7 mouse cellular contexts compared by ENCODE assay signal in the genomic region with DNA sequence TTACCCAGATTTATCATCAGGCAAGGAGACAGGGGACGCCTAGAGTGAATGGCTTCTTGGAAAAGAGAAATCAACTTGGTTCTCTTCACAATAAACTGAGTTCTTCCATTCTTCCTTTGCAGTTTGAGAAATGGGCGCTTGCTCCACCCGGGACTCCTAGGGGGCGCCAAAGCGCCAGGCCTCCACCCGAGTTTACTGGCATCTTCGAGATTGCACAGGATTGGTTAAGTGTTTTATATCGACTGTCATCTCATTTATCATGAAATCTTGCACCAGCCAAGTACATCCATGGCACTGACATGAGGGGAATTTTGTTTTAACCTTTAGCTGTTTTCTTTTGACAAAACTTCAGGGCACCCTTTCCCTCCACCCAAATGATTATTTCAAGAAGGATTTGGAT. TPM values are rescaled to one million over a fixed set of nuclear protein-coding genes. Genes with fewer than 3 reads are reported as not detected.
DNase-seq lines count a peak whose midpoint lies in the region; ATAC-seq and TF ChIP-seq lines count a peak whose summit lies in the region.

No protein-coding gene starts in this region.

- no peak for DNase-seq in liver, adult 2 months (ENCODE audit: extremely low read depth, low read depth, low spot score)
- DNase-seq in adipocyte (ENCODE audit: low spot score) = peak; percentile 89
- DNase-seq in kidney, postnatal 10 days = peak; percentile 89
- DNase-seq in lung, embryonic 14.5 days = peak; percentile 82
- peak; percentile 42 for DNase-seq in thymus, postnatal 0 days (ENCODE audit: low spot score)

- H3K27me3 ChIP-seq in liver, adult 2 months (ENCODE audit: control insufficient read depth, insufficient read depth, low read length) = peaks cover 8% of the 10 kb centered on the region; the same call in 1 of the 2 replicates
- peaks cover 54% of the 10 kb centered on the region for H3K27me3 ChIP-seq in liver, embryonic 12.5 days (replicated peaks)
- peaks cover 40% of the 10 kb centered on the region for H3K27me3 ChIP-seq in lung, embryonic 14.5 days (ENCODE audit: insufficient read depth, low read length)

- peak; percentile 78 for TF ChIP-seq CTCF in liver, adult 2 months (IDR thresholded peaks at IDR 0.05; ENCODE audit: low read depth, low read length)
- TF ChIP-seq CTCF in cortical plate, adult 2 months (IDR thresholded peaks at IDR 0.05; ENCODE audit: extremely low read depth, insufficient read depth, low read length) = peak; percentile 61
- TF ChIP-seq CTCF in lung, embryonic 14.5 days (IDR thresholded peaks at IDR 0.05; ENCODE audit: low read depth) = peak; percentile 73

- H3K4me1 ChIP-seq in liver, adult 2 months (ENCODE audit: control insufficient read depth, insufficient read depth, low read length) = peaks cover 4% of the 10 kb centered on the region; the same call in 1 of the 2 replicates
- H3K4me1 ChIP-seq in liver, embryonic 12.5 days = 0 out of 2 replicates have a peak, but pooled peaks cover 6% of the 10 kb centered on the region
- H3K4me1 ChIP-seq in cortical plate, adult 2 months (ENCODE audit: control insufficient read depth, insufficient read depth, low read length) = no peaks in the 10 kb centered on the region; the same call in 1 of the 2 replicates
- peaks cover 6% of the 10 kb centered on the region; the same call in 1 of the 2 replicates for H3K4me1 ChIP-seq in lung, embryonic 14.5 days (ENCODE audit: insufficient read depth)

- no peak overlapping the region for H3K4me2 ChIP-seq in liver, embryonic 12.5 days
- no peak overlapping the region for H3K4me2 ChIP-seq in lung, embryonic 14.5 days

- no peaks in the 10 kb centered on the region for H3K36me3 ChIP-seq in liver, adult 2 months (ENCODE audit: control insufficient read depth, insufficient read depth, low read length)
- no peaks in the 10 kb centered on the region for H3K36me3 ChIP-seq in liver, embryonic 12.5 days
- H3K36me3 ChIP-seq in lung, embryonic 14.5 days (ENCODE audit: insufficient read depth) = no peaks in the 10 kb centered on the region

- H3K27ac ChIP-seq in liver, adult 2 months (replicated peaks; ENCODE audit: insufficient read depth, low read depth, low read length) = no peak overlapping the region
- H3K27ac ChIP-seq in liver, embryonic 12.5 days = no peak overlapping the region
- H3K27ac ChIP-seq in cortical plate, adult 2 months (ENCODE audit: insufficient read depth, low read length) = no peak overlapping the region
- no peak overlapping the region for H3K27ac ChIP-seq in lung, embryonic 14.5 days (ENCODE audit: low read depth)

- no peak for ATAC-seq in liver, embryonic 12.5 days
- ATAC-seq in lung, embryonic 14.5 days (ENCODE audit: insufficient read depth) = no peak

- H3K79me2 ChIP-seq in liver, adult 2 months (ENCODE audit: control insufficient read depth, insufficient read depth, low read length) = no peaks in the 10 kb centered on the region

- no peak overlapping the region for H3K9ac ChIP-seq in liver, adult 2 months (ENCODE audit: low read depth, low read length)
- no peak overlapping the region for H3K9ac ChIP-seq in liver, embryonic 12.5 days
- H3K9ac ChIP-seq in lung, embryonic 14.5 days = no peak overlapping the region

- H3K9me3 ChIP-seq in liver, embryonic 12.5 days (replicated peaks) = no peaks in the 10 kb centered on the region
- no peaks in the 10 kb centered on the region for H3K9me3 ChIP-seq in lung, embryonic 14.5 days (ENCODE audit: low read depth, low read length)

- WGBS in liver, adult 2 months = 9% methylated on average over 8 of the region's 8 CpGs
- 8% methylated on average over 8 of the region's 8 CpGs for WGBS in liver, embryonic 12.5 days (ENCODE audit: insufficient replicate concordance)
- 9% methylated on average over 8 of the region's 8 CpGs for WGBS in lung, embryonic 14.5 days

- H3K4me3 ChIP-seq in liver, adult 2 months (ENCODE audit: insufficient read depth, low read depth, low read length) = no peak overlapping the region
- H3K4me3 ChIP-seq in liver, embryonic 12.5 days = no peak overlapping the region
- no peak overlapping the region for H3K4me3 ChIP-seq in cortical plate, adult 2 months (ENCODE audit: insufficient read depth, low read length)
- H3K4me3 ChIP-seq in lung, embryonic 14.5 days (ENCODE audit: low read depth, low read length) = no peak overlapping the region

- TF ChIP-seq POLR2A in liver, adult 2 months (IDR thresholded peaks at IDR 0.05; ENCODE audit: extremely low read depth, insufficient read depth, low read length) = no peak
- no peak for TF ChIP-seq POLR2A in cortical plate, adult 2 months (IDR thresholded peaks at IDR 0.05; ENCODE audit: extremely low read depth, insufficient read depth, low read length)

RNA-seq across cellular contexts. Expression of a gene that starts 2.0 kb away (rescaled TPM):
- 17.7 and 34.6 TPM in 2 replicates for total RNA-seq in liver, adult 2 months (2014; rRNA removed)
- polyA plus RNA-seq in liver, adult 2 months (2012; rRNA removed) = 23.5 and 31.2 TPM in 2 replicates
- 42.6 and 43.2 TPM in 2 replicates for polyA plus RNA-seq in liver, embryonic 12.5 days (2016; fragmentation: Nextera tagmentation; extraction: Ambion mirVana)
- 9.7 and 11.1 TPM in 2 replicates for polyA plus RNA-seq in cortical plate, adult 2 months (2012; rRNA removed)
- polyA plus RNA-seq in lung, embryonic 14.5 days (2014; fragmentation: Nextera tagmentation; extraction: Ambion mirVana) = 14.4 and 15.3 TPM in 2 replicates
- 28.2 and 30.6 TPM in 2 replicates for polyA plus RNA-seq in thymus, postnatal 0 days (2015; fragmentation: Nextera tagmentation; extraction: Ambion mirVana)

RNA-seq across cellular contexts. Expression of a gene that starts 18.1 kb away (rescaled TPM):
- 89.1 and 176 TPM in 2 replicates for total RNA-seq in liver, adult 2 months (2014; rRNA removed)
- polyA plus RNA-seq in liver, adult 2 months (2012; rRNA removed) = 17.1 and 50.9 TPM in 2 replicates
- 39.5 and 41.4 TPM in 2 replicates for polyA plus RNA-seq in liver, embryonic 12.5 days (2016; fragmentation: Nextera tagmentation; extraction: Ambion mirVana)
- 0.17 and 0.26 TPM in 2 replicates for polyA plus RNA-seq in cortical plate, adult 2 months (2012; rRNA removed)
- 0.12 and 0.41 TPM in 2 replicates for polyA plus RNA-seq in lung, embryonic 14.5 days (2014; fragmentation: Nextera tagmentation; extraction: Ambion mirVana)
- polyA plus RNA-seq in thymus, postnatal 0 days (2015; fragmentation: Nextera tagmentation; extraction: Ambion mirVana) = 0.17 and 0.40 TPM in 2 replicates

RNA-seq across cellular contexts. Expression of a gene that starts 27.3 kb away (rescaled TPM):
- not detected in 2 replicates for total RNA-seq in liver, adult 2 months (2014; rRNA removed)
- polyA plus RNA-seq in liver, adult 2 months (2012; rRNA removed) = not detected in 2 replicates
- polyA plus RNA-seq in liver, embryonic 12.5 days (2016; fragmentation: Nextera tagmentation; extraction: Ambion mirVana) = not detected in 2 replicates
- not detected in 2 replicates for polyA plus RNA-seq in cortical plate, adult 2 months (2012; rRNA removed)
- polyA plus RNA-seq in lung, embryonic 14.5 days (2014; fragmentation: Nextera tagmentation; extraction: Ambion mirVana) = not detected in 2 replicates
- not detected in 2 replicates for polyA plus RNA-seq in thymus, postnatal 0 days (2015; fragmentation: Nextera tagmentation; extraction: Ambion mirVana)

Comparison
In these comparisons a context has a peak if more than half of its experiments do, and no peak if none do; other contexts are left out.
1. RNA of a gene that starts 18.1 kb away (polyA plus RNA-seq): 39.5 to 41.4 TPM in liver, embryonic 12.5 days and 17.1 to 50.9 TPM in liver, adult 2 months; 0.17 to 0.40 TPM in thymus, postnatal 0 days, 0.17 to 0.26 TPM in cortical plate, adult 2 months and 0.12 to 0.41 TPM in lung, embryonic 14.5 days; every median in the first group is over 10 times any median in the second.
2. Peak in every context shown above with its lines, with median percentiles within 50 percentile points of each other: CTCF ChIP-seq.